Mouse (Mus musculus): ENCODE results near the gene Angptl3. TPM values are rescaled to one million over a fixed set of nuclear protein-coding genes. Genes with fewer than 3 reads are reported as not detected.

The Angptl3 gene
- total RNA-seq, 1 experiment, result 0.09 TPM

DNA sequence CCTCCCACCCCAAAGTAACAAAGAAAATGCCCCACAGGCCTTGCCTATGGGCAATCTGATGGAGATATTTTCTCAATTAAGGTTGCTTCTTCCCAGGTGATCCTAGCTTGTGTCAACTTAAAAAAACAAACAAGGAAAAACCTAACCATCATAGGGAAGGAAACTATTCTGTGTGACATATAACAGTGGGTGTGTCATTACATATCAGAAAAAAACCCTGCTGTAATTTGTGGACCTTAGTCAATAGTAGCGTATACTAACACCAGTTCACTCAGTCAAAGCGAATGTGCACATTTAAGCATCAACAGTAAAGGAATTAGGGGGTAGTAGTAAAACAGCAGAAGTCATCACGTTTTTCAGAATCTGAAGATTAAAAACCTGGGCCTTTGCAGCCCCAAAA is 61.0 kb downstream of the Angptl3 start:
- Histone ChIP-seq H3K9me3 (ENCODE audit: control insufficient read depth, insufficient read depth, low read depth, low read length) (no peaks in the 10 kb centered on the region), H3K27ac (ENCODE audit: insufficient read depth, low read depth, low read length, poor library complexity, severe bottlenecking) (no peak overlapping the region), H3K4me3 (ENCODE audit: insufficient read depth in 1 of 2, low read depth in 1 of 2, low read length in 2 of 2, poor library complexity in 1 of 2, severe bottlenecking in 1 of 2) (no peak overlapping the region), H3K36me3 (ENCODE audit: control insufficient read depth, insufficient read depth, low read length, poor library complexity, severe bottlenecking) (no peaks in the 10 kb centered on the region), H3K9ac (ENCODE audit: insufficient read depth, low read depth, low read length, poor library complexity, severe bottlenecking) (no peak overlapping the region), H3K4me1 (ENCODE audit: control insufficient read depth in 2 of 2, insufficient read depth in 2 of 2, low read length in 2 of 2, poor library complexity in 1 of 2) (0 out of 4 replicates have a peak, but pooled peaks cover 2 to 6% of the 10 kb centered on the region in 2 experiments)
- in situ Hi-C loops (cut with MboI; ENCODE audit: low sequenced_read_pairs in 2 of 2, unreplicated experiment in 2 of 2), result no loop called here
- TF ChIP-seq MAFK (IDR thresholded peaks at IDR 0.05; ENCODE audit: insufficient read depth, low read depth, low read length) (no peak), ZNF384 (IDR thresholded peaks at IDR 0.05; ENCODE audit: low read depth, low read length) (no peak), CHD2 (IDR thresholded peaks at IDR 0.05; ENCODE audit: low read depth, low read length) (no peak), ZC3H11A (IDR thresholded peaks at IDR 0.05; ENCODE audit: borderline replicate concordance, low read depth, low read length) (no peak)
- DNase-seq (ENCODE audit: low read depth, low spot score), result no peak

Other genes starting within 250 kb of the Angptl3 start
- gene Kank4, start 213.4 kb upstream of the Angptl3 start, total RNA-seq (2012; rRNA removed), result 4.0 and 5.4 TPM in 2 replicates
- gene I0C0044D17Rik, start 207.1 kb upstream of the Angptl3 start, total RNA-seq (2012; rRNA removed), result 0.13 TPM in 1 of 2 replicates, not detected in the other
- 40.8 and 47.3 TPM in 2 replicates for gene Usp1, start 107.1 kb upstream of the Angptl3 start, total RNA-seq (2012; rRNA removed)
- 20.7 and 22.8 TPM in 2 replicates for gene Dock7, start 90.0 kb downstream of the Angptl3 start, total RNA-seq (2012; rRNA removed)
- gene Atg4c, start 163.0 kb downstream of the Angptl3 start, total RNA-seq (2012; rRNA removed), result 1.4 and 2.6 TPM in 2 replicates